Mouse (Mus musculus): ENCODE measurements at regions not wholly inside any gene's neighbourhood (a gene's known extent, or its start where the extent isn't known, plus 50 kb on each side); places are given as distances from the start of the nearest gene placed in this dataset.

DNA sequence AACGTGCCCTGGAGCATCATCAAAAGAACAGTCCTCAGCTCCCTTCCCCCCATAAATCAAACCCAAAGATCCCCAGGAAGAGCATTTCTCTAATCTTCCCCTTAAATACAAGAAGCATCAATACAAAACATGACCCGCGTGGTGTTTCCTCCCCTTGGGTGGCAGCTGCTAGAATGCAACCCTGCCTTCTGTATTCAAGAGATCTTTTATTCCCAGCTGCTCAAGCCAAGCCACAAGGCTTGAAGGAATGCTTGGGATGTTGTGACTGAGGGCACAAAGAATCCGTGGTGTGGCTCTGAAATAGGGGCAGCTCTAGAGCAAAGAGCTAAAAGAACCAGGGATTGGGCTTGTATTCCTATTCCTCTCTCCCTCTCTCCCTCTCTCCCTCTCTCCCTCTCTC, 163.6 kb downstream of the Tmx1 start:
- TF ChIP-seq CTCF (IDR thresholded peaks at IDR 0.05) (no peak), POLR2A (IDR thresholded peaks at IDR 0.05; ENCODE audit: insufficient read depth, low read depth, low read length) (no peak), EP300 (IDR thresholded peaks at IDR 0.05; ENCODE audit: insufficient read depth, low read depth, low read length) (no peak)

Data from heart, adult 2 months (tissue).